Mouse (Mus musculus) bone marrow macrophage, adult 2 months (primary cell): ENCODE results near the gene Ms4a15.
A peak's percentile ranks its signal among the peaks of the same experiment; 100 is the strongest.

Experiments used
- CTCF ChIP-seq: IDR thresholded peaks from 2 replicates; pipeline ENCODE4 v1.5.1; 2012; ENCODE audit warnings: low read depth, mild to moderate bottlenecking, low read length, moderate library complexity
- POLR2A ChIP-seq: IDR thresholded peaks from 2 replicates; pipeline ENCODE4 v1.6.1; 2012; ENCODE audit warnings: mild to moderate bottlenecking, low read depth, low read length, borderline replicate concordance

- peak; percentile 16; the same call in 1 of the 2 replicates for TF ChIP-seq CTCF
- no peak for TF ChIP-seq POLR2A
These were observed 9.9 kb downstream of the Ms4a15 start for GRCm38 (mm10) chr19:10983146-10983545.
